Mouse (Mus musculus) embryo, embryonic 9.5 days (tissue): ENCODE results near the gene Klrg1.

Experiments used
- DNase-seq: peaks from one replicate; pipeline ENCODE4 v3.0.0-alpha.2; 2017; ENCODE audit errors: extremely low spot score

Gene Klrg1

GRCm38 (mm10) chr6:122282782-122283181, at the start of gene Klrg1:
Gene Klrg1 (minus strand): TSS chr6:122282882.
- no peak for DNase-seq

DNA sequence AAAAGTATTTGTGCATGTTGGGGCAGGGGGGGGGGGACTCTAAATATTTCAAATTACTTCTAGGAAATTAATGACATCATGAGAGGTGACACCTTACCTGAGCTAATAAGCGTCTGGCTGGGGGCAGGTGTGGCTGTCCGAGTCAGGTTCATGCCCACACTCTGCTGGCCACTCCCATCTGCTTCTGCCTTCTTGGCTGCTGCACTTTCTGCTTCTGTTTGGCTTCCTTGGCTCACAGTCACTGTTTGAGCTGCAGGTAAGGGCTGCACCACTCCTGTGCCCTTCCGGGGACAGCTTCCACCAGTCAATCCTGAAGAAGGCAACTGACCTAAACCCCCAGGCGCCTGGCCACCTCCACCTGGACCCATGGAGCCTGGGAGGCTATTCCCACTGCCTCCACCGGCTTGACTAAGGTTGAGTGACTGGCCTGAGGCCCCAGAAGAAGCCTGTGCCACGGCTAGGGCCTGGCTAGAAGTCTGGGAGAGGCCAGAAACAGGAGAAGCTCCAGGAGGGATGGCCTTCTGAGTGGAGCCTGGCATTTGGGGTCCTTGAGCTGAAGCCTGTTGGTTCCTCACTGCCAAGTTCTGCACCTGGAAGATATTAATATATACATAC, 42.8 kb upstream of the Klrg1 start:
- DNase-seq: no peak

DNA sequence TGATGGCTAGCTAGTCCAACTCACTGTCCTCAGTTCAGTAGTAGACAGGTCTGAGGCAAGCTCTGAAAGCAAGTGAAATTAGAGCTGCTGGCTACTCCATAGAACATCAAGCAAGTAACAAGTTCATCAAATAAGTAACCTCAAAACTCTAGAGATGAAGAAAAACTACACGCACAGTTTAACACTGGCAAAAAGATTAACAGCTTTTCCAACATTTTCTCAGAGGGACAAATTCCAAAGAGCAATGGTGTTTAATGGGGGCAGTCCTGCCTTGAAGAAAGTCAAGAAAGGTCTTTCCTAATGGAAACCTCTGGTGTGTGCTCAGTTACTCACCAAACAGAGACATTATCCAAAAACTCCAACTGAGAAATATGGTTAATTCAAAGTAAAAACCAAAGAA, 36.0 kb upstream of the Klrg1 start:
- DNase-seq: no peak

DNA sequence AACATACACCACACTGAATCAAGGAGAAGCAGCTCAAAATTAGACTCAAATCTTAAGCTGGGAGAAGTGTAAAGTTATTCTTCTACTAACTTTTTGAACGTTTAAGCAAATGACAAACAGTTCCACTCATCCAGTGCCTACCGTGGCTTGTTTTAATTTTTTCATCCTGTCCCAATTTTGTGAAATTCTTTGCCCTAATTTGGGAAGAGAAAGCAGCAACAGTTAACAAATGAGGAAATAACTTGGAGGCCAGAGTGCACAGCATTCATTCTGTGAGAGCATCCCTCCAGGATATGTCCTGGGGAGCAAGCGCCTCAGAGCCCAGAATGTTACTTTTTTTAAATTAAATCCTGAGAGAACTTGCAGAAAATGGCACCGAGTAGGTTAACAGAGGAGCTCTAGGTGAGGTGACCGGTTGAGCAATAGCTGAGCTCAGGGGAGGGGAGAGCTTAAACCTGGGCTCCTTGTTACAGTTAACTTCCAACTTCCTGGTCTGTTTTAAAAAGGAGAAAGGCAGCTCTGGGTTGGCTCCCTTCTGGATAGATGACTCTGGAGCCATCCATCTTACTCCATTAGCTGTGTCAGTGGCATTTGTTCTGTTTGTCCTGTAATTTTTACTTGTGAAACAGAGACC, 27.6 kb upstream of the Klrg1 start:
- DNase-seq: no peak

GRCm38 (mm10) chr6:122309446-122309960, 26.8 kb upstream of the Klrg1 start:
- DNase-seq: no peak

DNA sequence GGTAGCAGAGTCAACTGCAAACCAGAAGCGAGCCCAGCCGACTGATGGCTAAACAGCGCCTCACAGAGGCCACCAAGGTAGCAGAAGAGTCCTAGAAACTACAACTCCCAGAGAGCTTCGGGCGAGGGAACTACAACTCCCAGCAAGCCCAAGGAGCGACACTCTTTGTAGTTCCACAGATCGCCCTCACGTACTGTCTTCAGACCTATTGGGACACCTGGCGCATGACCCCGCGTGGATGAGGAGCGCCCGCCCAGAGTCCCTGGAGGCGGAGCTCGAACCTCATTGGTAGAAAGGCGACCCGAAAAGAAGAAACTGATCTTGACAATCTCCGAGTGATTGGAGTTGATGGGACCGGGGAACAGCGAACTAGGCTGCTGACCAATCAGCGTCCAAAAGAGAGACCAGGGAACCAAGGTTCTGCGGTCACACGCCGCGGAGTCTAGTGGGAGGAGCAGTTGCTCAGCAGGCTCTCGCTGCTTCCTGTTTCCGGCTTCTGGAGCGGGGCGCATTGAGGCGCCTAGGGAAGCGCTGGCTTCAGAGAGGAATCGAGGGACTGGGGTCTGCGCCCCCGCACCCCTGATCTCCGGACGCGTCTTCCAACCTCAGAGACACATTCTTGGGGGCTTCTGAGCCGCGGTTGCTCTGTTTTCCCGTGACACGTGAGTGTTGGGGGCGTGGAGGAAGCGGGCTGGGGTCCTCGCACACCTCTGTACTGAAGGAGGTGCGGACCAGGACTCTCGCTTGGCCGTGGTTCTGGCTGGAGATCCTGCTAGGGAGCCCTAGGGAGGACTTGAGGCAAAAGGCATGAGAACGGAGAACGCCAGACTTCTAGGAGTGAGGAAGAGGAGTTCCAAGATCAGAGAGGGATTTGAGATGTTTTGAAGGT, 26.1 kb upstream of the Klrg1 start, which contains the start of gene M6pr:
TSS of gene M6pr (plus strand) at position 216 of the 889 bp plus-strand sequence.
- DNase-seq: peak; percentile 92

DNA sequence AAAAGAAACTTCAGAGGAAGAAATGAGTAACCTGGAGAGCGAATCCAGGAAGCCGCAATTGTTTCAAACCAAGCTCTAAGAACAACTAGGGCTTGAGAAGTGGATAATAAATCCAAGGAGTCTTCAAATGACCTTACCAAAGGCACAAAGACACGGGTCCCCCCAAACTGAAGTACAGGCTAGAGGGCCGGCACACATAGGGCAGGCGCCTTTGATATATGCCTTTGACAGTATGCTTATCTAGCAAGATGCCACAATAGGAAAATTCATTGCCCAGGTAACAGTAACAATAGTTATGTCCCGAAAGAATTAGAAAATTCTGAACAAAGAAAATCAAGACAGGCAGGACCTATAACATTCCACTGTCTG, 25.4 kb upstream of the Klrg1 start:
- no peak for DNase-seq

DNA sequence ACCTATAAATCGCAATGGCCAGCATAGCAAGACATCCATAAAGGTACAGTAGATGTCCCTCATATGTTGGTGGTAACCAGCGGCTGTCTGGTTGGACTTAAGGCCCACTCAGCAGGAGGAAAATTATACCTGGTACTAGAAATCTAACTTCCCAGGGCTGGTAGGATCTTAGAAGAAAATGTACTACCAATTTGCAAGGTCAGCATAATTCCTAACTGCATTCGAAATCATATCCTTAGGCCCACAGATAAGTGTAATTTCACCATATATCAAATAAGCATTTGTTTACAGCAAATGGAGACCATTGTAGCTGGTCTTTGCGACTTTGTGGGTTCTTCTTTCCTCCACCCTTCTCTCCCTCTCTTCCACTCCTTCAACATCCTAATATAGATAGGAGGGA, 24.0 kb upstream of the Klrg1 start:
- DNase-seq: no peak

DNA sequence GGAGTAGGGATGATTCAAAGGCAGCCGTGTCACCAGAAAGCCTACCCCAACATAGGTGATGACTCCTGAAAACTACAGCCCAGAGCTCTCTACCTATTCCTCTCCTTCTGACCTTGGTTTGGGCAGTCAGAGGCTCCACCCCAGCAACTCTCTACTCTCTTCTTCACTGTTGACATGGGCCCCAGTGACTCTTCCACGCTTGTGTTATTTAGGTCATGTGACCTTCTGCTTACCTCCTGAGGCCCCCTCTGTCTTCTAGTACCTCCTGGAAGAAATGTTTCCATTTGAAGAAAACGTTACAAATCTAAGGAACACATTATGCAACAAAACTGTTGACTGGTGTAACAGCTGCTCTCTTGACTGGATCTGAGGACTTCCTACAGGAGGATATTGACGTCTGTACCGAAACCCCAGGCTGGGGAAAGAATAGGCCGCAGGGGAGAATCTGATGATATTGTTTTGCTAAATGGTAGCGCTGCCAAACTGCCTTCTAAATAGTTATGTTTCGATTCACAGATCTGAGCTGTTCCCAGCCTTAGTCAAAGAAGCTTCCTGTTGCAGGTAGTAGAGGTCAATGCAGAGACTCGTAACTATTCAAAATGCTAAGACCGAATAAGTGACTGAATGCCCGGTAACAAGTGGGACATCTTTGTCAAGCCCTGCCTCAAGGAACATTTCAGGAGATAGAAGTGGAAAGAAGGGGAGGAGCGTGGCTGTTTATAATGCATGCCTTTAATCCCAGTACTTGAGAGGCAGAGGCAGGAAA, 22.3 kb upstream of the Klrg1 start:
- DNase-seq: no peak

DNA sequence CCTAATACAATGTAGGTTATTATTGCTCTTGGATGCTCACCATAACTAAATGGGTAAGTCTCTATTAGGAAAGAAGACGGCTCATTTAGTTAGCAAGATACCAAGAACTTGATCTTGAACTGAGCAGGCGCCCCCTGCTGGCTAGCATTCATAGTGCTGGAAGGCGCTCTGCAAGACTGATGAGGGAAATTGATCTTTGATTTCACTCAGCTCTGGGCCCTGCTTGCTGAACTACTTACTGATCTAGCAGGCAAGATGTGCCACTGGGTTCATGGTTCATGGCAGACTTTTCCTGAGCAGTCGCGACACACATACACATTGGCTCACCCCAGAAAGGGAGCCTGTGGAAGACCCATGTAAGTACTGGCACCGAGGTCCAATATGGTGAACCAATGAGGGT, 21.7 kb upstream of the Klrg1 start:
- DNase-seq: peak; percentile 65

- DNase-seq: no peak
Observed at GRCm38 (mm10) chr6:122303526-122303925, 20.8 kb upstream of the Klrg1 start.

DNA sequence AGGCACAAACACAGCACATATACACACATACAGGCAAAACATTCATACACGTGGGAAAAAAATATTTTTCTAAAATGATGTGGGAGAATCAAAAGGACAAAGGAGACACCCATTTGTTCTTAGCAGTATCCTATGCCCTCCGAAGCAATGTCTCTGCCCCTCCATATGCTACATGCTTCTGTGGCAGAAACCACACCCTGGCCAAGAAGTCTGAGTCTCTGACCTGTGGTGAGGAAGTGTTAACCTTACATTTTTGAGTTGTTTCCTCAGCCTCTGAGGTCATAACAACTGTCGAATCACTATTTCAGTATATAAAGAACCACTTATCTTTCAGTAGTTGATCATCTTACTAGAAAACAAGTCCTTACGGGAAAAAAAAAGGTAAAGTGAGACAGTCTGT, 20.0 kb upstream of the Klrg1 start:
- no peak for DNase-seq

DNA sequence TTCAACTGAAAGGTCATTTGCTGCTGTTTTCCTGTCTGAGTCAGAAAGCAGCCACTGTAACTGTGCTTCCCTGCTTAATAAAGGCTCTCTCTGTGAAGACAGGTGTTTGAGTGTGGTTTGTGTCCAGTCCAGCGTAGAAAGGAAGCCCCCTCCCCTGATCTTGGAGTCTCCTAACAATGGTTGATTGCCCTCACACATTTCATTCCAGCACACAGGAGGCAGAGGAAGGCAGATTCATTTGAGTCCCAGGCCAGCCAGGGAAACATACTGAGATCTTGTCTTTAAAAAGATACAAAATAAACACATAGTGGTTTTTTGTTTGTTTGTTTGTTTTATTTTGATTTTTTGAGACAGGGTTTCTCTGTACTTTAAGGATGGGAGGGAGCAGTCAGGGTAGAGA, 19.4 kb upstream of the Klrg1 start:
- DNase-seq: no peak

DNA sequence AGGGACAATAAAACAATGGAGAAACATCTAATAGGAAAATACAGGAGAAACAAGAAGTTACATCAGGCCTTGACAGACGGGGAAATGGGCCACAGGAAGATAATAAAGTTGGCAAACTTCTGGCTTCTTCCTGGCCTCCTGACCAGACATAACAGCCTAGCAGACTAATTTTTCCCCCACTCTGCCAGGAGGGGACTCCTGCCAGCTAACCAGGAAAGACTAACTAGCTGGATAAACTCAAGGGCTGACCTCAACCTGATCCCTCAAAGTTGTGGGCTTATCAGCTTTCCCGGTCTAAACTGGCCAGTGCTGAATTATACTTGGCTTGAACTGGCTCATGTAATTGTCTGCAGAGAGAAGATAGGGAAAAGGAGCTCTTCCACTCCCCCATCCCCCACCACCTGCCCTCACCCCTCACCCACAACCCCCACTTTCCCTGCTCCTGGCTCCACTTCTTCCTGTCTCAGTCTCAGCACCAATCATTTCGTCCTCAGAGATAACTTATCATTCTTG, 17.0 kb upstream of the Klrg1 start:
- DNase-seq: no peak

- DNase-seq: no peak
Observed at GRCm38 (mm10) chr6:122298223-122298609, 15.5 kb upstream of the Klrg1 start.

GRCm38 (mm10) chr6:122297279-122298222, 14.9 kb upstream of the Klrg1 start:
- DNase-seq: peak; percentile 60

DNA sequence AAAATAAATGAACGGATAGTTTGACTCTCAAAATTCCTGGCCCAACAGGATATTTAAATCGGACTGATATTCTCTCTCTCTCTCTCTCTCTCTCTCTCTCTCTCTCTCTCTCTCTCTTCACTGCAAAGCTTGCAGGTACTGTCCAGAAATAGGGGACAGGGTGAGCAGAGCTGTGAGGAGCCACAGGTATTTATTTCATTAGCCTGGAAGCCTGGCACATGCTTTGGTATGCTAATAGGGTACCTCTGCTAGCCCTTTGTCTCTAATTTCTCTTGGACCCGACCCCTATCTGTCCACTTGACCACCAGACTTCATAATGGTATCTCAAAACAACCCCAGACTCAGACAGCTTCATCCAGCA, 14.2 kb upstream of the Klrg1 start:
- DNase-seq: no peak

DNA sequence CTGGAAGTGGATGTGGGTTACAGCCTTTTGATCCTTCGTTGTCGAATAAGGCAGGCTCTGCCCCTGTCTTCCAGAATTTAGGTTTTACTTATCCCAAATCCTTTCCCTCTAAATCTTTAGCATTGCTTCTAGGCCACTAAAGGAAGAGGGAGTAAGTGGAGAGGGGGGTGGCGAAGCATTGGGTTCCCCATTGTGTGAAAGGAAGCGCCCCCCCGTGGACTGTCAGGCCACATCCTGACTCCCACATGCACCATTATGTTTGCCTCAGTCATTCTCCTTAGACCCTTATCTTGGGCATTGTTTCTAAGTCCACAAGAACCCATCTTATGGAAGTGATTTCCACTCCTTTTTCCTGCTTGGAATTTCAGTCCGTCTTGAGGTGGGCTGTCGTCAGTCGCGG, 12.6 kb upstream of the Klrg1 start:
- no peak for DNase-seq

GRCm38 (mm10) chr6:122294290-122294689, 11.6 kb upstream of the Klrg1 start:
- DNase-seq: no peak

- no peak for DNase-seq
Observed at GRCm38 (mm10) chr6:122293796-122294195, 11.1 kb upstream of the Klrg1 start.

- DNase-seq: no peak
Observed at GRCm38 (mm10) chr6:122293121-122293520, 10.4 kb upstream of the Klrg1 start.
